Mouse (Mus musculus) frontal cortex, postnatal 25 days (tissue): ENCODE measurements around the gene Helz.
A peak's percentile ranks its signal among the peaks of the same experiment; 100 is the strongest.
"Not testable (repeated sequence)": the region's sequence is repeated elsewhere in the genome, so short reads cannot be mapped to it uniquely, and the experiment has no call there.

Experiments used
- DNase-seq, 2 experiments: peaks; one replicate each; pipeline ENCODE4 v3.0.0; 2022; ENCODE audit warnings: low spot score in 2 of 2

Helz gene

GRCm38 (mm10) chr11:107547351-107548203 lies at the start of gene Helz:
TSS of gene Helz (plus strand) at chr11:107547930.
- peak; percentile 19 to 43 for DNase-seq

GRCm38 (mm10) chr11:107502801-107503200 lies 44.9 kb upstream of the Helz start:
- no peak for DNase-seq

DNA sequence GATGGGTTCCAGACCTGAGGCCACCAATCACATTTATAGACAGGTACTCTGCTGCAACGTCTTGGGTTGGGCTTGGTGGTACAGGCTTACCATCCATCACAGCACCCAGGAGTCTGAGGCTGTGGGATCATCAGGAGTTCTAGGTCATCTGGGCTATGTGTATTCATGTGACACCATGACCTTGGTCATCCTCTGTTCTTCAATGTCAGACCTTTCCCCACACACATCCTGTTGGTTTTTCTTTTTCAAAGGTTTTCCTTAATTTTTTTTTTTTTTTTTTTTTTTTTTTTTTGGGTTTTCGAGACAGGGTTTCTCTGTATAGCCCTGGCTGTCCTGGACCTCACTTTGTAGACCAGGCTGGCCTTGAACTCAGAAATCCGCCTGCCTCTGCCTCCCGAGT lies 43.4 kb upstream of the Helz start:
- not testable (repeated sequence) for DNase-seq

GRCm38 (mm10) chr11:107506260-107506659 lies 41.5 kb upstream of the Helz start:
- DNase-seq, result no peak

GRCm38 (mm10) chr11:107509631-107510338 lies 37.9 kb upstream of the Helz start:
- no peak for DNase-seq

DNA sequence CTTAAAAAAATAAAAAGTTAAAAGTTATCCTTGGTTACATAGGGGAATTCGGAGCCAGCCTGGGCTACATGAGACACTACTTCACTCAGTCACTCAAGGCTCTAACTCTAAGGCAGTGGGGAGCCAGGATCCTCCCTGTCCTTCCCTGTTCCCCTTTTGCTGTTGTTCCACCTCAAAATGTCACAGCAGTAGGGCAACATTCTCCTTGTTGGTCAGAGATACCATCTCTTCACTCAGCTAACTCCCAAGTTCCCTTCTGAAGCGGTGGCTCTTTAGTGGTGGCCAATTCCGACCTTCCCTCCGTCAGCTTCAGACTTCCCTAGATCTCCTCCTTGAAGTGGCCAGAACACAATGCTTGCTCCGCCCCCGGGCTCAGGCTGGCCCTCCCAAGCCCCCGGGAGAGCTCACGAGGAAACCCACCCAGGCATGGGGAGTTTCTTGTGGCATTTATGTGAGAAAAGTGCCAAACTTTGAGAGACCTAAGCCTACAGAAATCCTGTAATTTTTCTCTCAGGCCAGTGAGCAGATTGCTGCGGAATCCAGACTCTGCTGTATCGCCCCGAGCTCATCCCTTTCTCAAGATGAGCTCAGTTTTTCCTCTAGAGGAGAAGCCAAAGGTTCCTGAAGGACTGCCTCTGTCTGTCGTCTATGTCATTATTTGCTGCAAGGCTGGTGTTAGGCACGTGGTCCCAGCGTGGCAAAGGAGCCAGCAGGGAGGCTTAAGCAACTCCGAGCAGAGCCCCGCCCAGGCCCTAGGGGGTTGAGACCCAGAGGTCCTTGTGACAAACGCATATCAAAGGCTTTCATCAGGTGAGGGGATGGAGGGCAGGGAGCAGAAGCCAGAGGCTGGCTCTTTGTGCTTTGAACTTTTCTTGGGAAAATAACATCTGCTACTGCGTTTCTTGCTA lies 37.1 kb upstream of the Helz start:
- no peak for DNase-seq

GRCm38 (mm10) chr11:107511954-107512353 lies 35.8 kb upstream of the Helz start:
- peak; percentile 29 to 62 for DNase-seq

DNA sequence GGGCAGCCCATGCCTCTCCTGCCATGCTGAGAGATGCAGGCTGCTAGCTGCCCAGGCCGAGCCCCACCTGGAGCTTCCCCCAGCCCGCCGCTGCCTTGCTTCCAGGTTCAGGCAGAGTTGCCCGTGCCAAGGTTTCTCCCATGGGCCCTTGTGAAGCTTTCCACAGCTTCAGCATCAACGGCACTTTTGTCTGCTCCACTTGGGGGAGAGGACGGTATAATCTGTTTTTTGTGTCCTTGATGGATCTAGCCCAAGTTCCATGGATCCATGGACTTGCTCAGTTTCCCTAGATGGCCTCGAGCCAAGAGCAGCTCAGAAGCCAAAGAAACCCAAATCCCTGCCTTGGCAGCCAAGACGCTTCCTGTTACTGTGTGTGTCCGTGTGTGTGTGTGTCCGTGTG lies 34.7 kb upstream of the Helz start:
- no peak for DNase-seq

DNA sequence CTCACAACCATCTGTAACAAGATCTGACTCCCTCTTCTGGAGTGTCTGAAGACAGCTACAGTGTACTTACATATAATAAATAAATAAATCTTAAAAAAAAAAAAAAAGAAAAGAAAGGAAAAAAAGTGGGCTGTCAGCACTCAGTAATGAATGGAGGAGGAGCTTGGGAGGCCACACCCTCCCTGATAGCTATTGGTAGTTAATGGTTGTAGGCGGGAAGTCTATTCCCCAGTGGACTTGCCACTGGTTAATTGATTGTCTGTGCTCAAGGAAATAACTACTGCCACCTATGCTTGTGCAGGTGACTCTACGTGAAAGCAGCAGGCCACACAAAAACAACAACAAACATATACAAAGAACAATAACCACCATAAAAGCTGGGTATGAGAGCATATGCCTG lies 31.3 kb upstream of the Helz start:
- DNase-seq, result no peak

- DNase-seq, result no peak
Measured at GRCm38 (mm10) chr11:107518645-107519429, 28.9 kb upstream of the Helz start.

DNA sequence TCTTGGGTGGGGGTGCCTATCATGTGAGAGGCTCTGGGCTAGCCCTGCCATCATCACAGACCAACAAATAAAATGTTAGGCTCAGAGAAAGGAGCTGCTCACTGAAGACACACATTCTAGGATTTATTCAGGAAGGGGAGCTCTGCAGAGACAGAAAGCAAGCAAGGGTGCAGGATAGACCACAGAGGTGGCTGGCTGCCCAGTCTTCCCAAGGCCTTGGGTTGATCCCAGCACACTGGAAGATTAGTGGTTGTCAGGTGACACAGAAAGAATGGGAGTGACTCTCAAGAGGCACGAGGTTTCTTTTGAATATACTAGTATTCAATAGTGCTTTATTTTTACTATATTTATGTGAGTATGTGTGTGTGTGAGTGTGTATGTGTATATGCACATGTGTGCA lies 26.6 kb upstream of the Helz start:
- DNase-seq, result no peak

GRCm38 (mm10) chr11:107524966-107525365 lies 22.8 kb upstream of the Helz start:
- no peak for DNase-seq

- DNase-seq, result no peak
Measured at GRCm38 (mm10) chr11:107527632-107528031, 20.1 kb upstream of the Helz start.

DNA sequence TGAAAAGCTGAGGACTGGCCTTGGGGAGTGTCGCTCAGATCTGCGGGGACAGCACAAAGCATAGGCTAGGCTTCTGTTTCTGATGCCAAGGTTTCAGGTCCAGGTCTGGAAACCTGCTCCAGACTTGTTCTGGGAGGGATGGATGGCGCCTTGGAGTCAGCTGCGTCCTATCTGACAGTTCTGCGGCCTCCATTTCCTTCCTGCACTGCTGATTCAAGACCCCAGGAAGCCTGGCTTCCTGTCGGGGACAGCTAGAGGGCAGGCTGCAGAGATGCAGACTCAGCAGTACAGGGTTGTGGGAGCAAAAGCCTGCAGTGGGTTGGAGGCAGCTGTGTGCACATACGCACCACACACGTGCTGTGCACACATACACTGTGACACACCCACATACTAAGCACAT lies 18.4 kb upstream of the Helz start:
- no peak for DNase-seq

DNA sequence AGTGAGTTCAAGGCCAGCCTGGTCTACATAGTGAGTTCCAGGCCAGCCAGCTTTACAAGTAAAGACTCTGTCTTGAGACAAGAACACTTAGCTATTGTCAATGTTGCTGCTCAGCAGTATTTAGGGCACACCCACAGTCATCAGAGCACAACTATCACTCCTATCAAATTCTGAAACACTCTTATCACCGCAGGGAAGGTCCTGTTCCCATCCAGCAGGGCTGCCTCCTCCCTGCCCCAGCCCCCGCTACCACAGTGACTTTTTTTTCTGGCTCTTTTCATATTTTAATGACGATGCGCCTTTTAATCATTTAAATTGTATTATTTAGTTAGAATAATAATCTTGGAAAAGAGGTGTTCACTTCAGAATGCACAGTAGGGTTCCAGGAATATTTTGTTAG lies 16.3 kb upstream of the Helz start:
- DNase-seq, result no peak

DNA sequence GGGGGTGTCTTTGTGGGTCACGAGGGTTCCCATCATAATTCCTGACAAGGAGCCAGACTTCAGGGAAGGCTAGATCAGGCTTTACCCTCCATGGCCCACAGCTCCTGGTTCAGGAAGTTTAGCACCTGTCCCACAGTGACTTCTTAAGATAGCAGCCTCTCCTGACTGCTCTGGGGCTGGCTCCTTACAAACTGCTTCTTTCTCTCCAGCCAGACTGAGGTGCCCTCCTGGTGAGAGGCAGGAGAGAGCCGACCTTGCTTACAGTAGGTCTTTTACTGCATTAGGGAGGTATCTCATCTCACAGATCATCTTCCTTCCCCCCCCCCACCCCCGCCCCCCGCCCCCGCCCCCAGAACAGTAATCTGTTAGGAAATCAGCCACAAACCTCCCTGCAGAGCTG lies 15.5 kb upstream of the Helz start:
- DNase-seq, result no peak

DNA sequence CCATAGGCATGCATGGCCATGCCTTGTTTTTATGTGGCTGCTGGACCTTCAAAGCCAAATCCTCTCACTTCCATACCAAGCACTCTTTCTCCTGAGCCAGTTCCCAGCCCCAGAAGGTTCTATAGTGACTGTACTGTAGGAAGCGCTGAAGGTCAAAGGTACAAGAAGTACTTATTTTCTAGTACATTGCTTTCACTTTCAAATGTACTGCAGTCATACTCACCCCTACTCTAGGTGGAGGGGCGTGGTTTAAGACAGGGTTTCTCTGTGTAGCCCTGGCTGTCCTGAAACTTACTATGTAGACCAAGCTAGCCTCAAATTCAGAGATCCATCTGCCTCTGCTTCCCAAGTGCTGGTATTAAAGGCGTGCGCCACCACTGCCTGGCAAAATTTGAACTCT lies 8.7 kb upstream of the Helz start:
- no peak for DNase-seq

DNA sequence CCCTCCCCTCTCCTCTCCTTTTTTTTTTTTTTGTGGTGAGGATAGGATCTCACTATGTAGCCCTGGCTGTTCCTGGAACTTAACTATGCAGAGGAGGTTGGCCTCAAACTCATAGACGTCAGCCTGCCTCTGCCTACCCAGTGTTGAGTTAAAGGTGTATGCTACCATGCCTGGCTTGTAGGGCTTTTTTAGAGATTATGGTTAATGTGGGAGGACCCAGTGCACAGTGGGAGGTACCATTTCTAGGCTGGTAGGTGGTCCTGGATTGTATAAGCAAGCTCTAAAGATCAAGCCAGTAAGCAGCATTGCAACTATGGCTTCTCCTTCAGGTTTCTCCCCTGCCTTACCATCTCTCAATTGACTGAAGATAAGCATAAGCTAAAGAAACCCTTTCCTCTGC lies 7.4 kb upstream of the Helz start:
- DNase-seq, result no peak

- DNase-seq, result no peak
Measured at GRCm38 (mm10) chr11:107545747-107546476, 1.8 kb upstream of the Helz start.

GRCm38 (mm10) chr11:107546667-107547301 lies 946 bp upstream of the Helz start:
- DNase-seq, result no peak
